Mouse (Mus musculus): ENCODE measurements around the gene Shisa4. TPM values are rescaled to one million over a fixed set of nuclear protein-coding genes. Genes with fewer than 3 reads are reported as not detected.

Gene Shisa4
- total RNA-seq (2023): 1 to 10 TPM in 1 of 2 experiments, under 1 TPM in 1; 0.46 to 1.0 TPM

GRCm38 (mm10) chr1:135374868-135375581 lies at the start of gene Shisa4:
TSS of gene Shisa4 (minus strand) at chr1:135375237.

GRCm38 (mm10) chr1:135324571-135324970 lies 50.5 kb downstream of the Shisa4 start, which contains the start of gene Lmod1:
TSS of gene Lmod1 (plus strand) at chr1:135324807.

Other genes starting within 250 kb of the Shisa4 start
- gene Ptpn7, start 242.5 kb downstream of the Shisa4 start, total RNA-seq (2023): 10 to 100 TPM; 60.2 to 62.5 TPM
- 10 to 100 TPM; 85.1 to 85.3 TPM for gene Arl8a, start 228.4 kb downstream of the Shisa4 start, total RNA-seq (2023)
- gene Gpr37l1, start 207.6 kb downstream of the Shisa4 start, total RNA-seq (2023): not detected
- gene Elf3, start 116.7 kb downstream of the Shisa4 start, total RNA-seq (2023): not detected
- gene Rnpep, start 91.2 kb downstream of the Shisa4 start, total RNA-seq (2023): 100 to 1,000 TPM; 152 to 164 TPM
- 10 to 100 TPM; 28.7 to 35.1 TPM for gene Timm17a, start 61.5 kb downstream of the Shisa4 start, total RNA-seq (2023)
- not detected for gene Lmod1, start 50.4 kb downstream of the Shisa4 start, total RNA-seq (2023)
- 10 to 100 TPM; 48.8 to 56.4 TPM for gene Ipo9, start 55.3 kb upstream of the Shisa4 start, total RNA-seq (2023)
- gene Nav1, start 232.1 kb upstream of the Shisa4 start, total RNA-seq (2023): 10 to 100 TPM; 20.2 to 22.9 TPM

Data from neutrophil, adult 83 days (primary cell).